Mouse (Mus musculus) liver, postnatal 0 days (tissue): ENCODE measurements around the gene Ccdc92.

ENCODE experiments used
- CTCF ChIP-seq: sonication (generic); IDR thresholded peaks from 2 replicates; pipeline ENCODE4 v1.5.1; 2016; ENCODE audit warnings: antibody characterized with exemption, low read depth
- EP300 ChIP-seq: IDR thresholded peaks from 2 replicates; pipeline ENCODE4 v1.6.1; 2016; ENCODE audit warnings: antibody characterized with exemption, low read depth, mild to moderate bottlenecking

DNA sequence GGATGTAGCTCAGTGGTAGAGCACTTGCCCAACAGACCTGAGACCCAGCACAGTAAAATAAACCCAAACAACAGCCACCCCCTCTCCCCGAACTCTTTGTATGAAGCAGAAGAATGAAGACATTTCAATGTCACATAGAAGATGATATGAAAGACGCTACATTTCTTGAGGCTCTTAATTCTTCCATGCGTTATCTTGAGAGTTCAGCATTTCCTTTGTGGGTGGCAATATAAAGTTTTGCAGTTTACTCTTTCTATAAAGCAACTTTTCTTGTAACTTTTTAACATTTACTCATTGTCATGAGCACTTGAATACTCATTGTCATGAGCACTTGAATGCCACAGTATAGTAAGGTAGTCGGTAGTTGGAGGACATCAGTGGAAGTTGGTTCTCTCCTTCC lies 8.0 kb downstream of the Ccdc92 start:
- TF ChIP-seq CTCF (no peak), EP300 (no peak)
